Mouse (Mus musculus) neural tube, embryonic 11.5 days (tissue): ENCODE results near the gene Olfr901. TPM values are rescaled to one million over a fixed set of nuclear protein-coding genes. Genes with fewer than 3 reads are reported as not detected.

ENCODE experiments used
- polyA plus RNA-seq: library from polyadenylated mRNA; unstranded; fragments of >200 nt; fragmentation: Nextera tagmentation; extraction: Ambion mirVana; gene quantifications from 2 replicates; pipeline ENCODE4 v1.2.1, GENCODE M21; 2014

Gene Olfr901
- polyA plus RNA-seq, 1 experiment from 2014 or later, result not detected

Other genes with a start within 250 kb of the Olfr901 start
- gene Olfr891, start 248.6 kb upstream of the Olfr901 start, polyA plus RNA-seq, result not detected in 2 replicates
- gene Olfr893, start 221.1 kb upstream of the Olfr901 start, polyA plus RNA-seq, result not detected in 2 replicates
- gene Olfr894, start 211.4 kb upstream of the Olfr901 start, polyA plus RNA-seq, result not detected in 2 replicates
- not detected in 2 replicates for gene Olfr143, start 176.7 kb upstream of the Olfr901 start, polyA plus RNA-seq
- gene Olfr895, start 161.6 kb upstream of the Olfr901 start, polyA plus RNA-seq, result not detected in 2 replicates
- not detected in 2 replicates for gene Olfr896-ps1, start 138.3 kb upstream of the Olfr901 start, polyA plus RNA-seq
- gene Olfr25, start 100.4 kb upstream of the Olfr901 start, polyA plus RNA-seq, result not detected in 2 replicates
- not detected in 2 replicates for gene Olfr898, start 81.0 kb upstream of the Olfr901 start, polyA plus RNA-seq
- gene Olfr250, start 62.6 kb upstream of the Olfr901 start, polyA plus RNA-seq, result not detected in 2 replicates
- not detected in 2 replicates for gene Olfr251, start 52.4 kb upstream of the Olfr901 start, polyA plus RNA-seq
- not detected in 2 replicates for gene Olfr147, start 27.8 kb upstream of the Olfr901 start, polyA plus RNA-seq
- gene Olfr902, start 18.2 kb downstream of the Olfr901 start, polyA plus RNA-seq, result not detected in 2 replicates
- not detected in 2 replicates for gene Olfr904, start 33.7 kb downstream of the Olfr901 start, polyA plus RNA-seq
- not detected in 2 replicates for gene Olfr905, start 41.7 kb downstream of the Olfr901 start, polyA plus RNA-seq
- not detected in 2 replicates for gene Olfr906, start 57.6 kb downstream of the Olfr901 start, polyA plus RNA-seq
- gene Olfr907, start 66.3 kb downstream of the Olfr901 start, polyA plus RNA-seq, result not detected in 2 replicates
- gene Olfr911-ps1, start 92.1 kb downstream of the Olfr901 start, polyA plus RNA-seq, result not detected in 2 replicates
- not detected in 2 replicates for gene Olfr910, start 108.4 kb downstream of the Olfr901 start, polyA plus RNA-seq
- not detected in 2 replicates for gene Olfr912, start 150.7 kb downstream of the Olfr901 start, polyA plus RNA-seq
- not detected in 2 replicates for gene Olfr913, start 163.3 kb downstream of the Olfr901 start, polyA plus RNA-seq
- not detected in 2 replicates for gene Olfr914, start 175.6 kb downstream of the Olfr901 start, polyA plus RNA-seq
- not detected in 2 replicates for gene Olfr916, start 230.4 kb downstream of the Olfr901 start, polyA plus RNA-seq
- not detected in 2 replicates for gene Olfr917, start 236.4 kb downstream of the Olfr901 start, polyA plus RNA-seq
- not detected in 2 replicates for gene Olfr918, start 245.1 kb downstream of the Olfr901 start, polyA plus RNA-seq